Mouse (Mus musculus): ENCODE results near the gene Ap3b2. TPM values are rescaled to one million over a fixed set of nuclear protein-coding genes. Genes with fewer than 3 reads are reported as not detected.
A peak's percentile ranks its signal among the peaks of the same experiment; 100 is the strongest.
"Not testable (repeated sequence)": the region's sequence is repeated elsewhere in the genome, so short reads cannot be mapped to it uniquely, and the experiment has no call there.

The Ap3b2 gene
- polyA plus RNA-seq, 1 experiment from 2014 or later: 0.44 TPM

GRCm38 (mm10) chr7:81516154-81517030 is 22.7 kb upstream of the Ap3b2 start:
- ATAC-seq (ENCODE audit: insufficient number of reproducible peaks, insufficient read depth, low FRiP score, low TSS enrichment, low read depth): no peak
- Histone ChIP-seq H3K9ac (replicated peaks) (no peak overlapping the region), H3K4me3 (replicated peaks) (no peak overlapping the region), H3K27me3 (peaks cover 14% of the 10 kb centered on the region), H3K4me1 (replicated peaks) (no peaks in the 10 kb centered on the region), H3K27ac (no peak overlapping the region), H3K36me3 (no peaks in the 10 kb centered on the region), H3K9me3 (no peaks in the 10 kb centered on the region), H3K4me2 (no peak overlapping the region)
- WGBS: 74% methylated on average over 6 of the region's 6 CpGs

DNA sequence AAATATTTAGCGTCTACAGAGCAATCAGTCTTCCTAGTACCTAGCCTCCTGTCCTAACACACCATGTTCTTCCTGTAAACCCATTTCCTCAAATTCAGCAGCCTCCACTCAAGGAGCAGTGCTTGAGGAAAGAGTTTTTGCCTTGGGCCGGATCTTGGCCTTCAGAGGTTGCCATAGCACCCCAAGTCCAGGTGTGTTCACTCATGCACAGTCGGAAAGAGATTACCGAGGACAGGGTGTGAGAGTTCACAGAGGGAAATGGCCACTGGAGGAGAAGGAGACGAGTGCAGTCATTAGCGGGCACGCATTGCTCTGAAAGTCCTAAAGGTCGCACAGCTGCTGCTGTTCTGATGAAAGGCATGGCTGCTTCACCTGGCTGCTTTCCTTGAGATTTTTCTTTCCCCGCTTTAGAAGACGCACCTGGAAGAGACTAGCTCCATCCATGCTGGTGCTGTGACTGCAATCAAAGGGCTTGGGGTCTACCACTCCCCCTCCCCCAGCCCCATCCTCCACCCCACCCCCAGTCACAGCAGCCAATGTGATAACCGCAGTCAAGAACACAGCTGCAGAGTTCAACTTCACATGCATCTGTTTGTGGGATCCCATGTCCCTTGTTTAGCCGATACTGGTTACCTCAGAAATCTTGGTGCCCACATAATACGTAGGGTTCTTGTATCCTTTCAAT is 21.3 kb upstream of the Ap3b2 start:
- no peak overlapping the region for H3K9ac ChIP-seq (replicated peaks)
- H3K27ac ChIP-seq: no peak overlapping the region
- H3K9me3 ChIP-seq: no peaks in the 10 kb centered on the region
- no peak overlapping the region for H3K4me3 ChIP-seq (replicated peaks)
- no peak overlapping the region for H3K4me2 ChIP-seq
- H3K4me1 ChIP-seq (replicated peaks): no peaks in the 10 kb centered on the region
- 54% methylated on average over 13 of the region's 13 CpGs for WGBS
- ATAC-seq (ENCODE audit: insufficient number of reproducible peaks, insufficient read depth, low FRiP score, low TSS enrichment, low read depth): no peak
- peaks cover 14% of the 10 kb centered on the region for H3K27me3 ChIP-seq
- H3K36me3 ChIP-seq: no peaks in the 10 kb centered on the region

GRCm38 (mm10) chr7:81501050-81501449 is 7.3 kb upstream of the Ap3b2 start:
- no peaks in the 10 kb centered on the region for H3K36me3 ChIP-seq
- H3K4me1 ChIP-seq (replicated peaks): no peaks in the 10 kb centered on the region
- H3K4me2 ChIP-seq: no peak overlapping the region
- H3K27ac ChIP-seq: no peak overlapping the region
- WGBS: 83% methylated on average over 2 of the region's 2 CpGs
- H3K27me3 ChIP-seq: peaks cover 11% of the 10 kb centered on the region
- H3K9me3 ChIP-seq: no peaks in the 10 kb centered on the region
- ATAC-seq (ENCODE audit: insufficient number of reproducible peaks, insufficient read depth, low FRiP score, low TSS enrichment, low read depth): no peak
- H3K4me3 ChIP-seq (replicated peaks): no peak overlapping the region
- no peak overlapping the region for H3K9ac ChIP-seq (replicated peaks)

DNA sequence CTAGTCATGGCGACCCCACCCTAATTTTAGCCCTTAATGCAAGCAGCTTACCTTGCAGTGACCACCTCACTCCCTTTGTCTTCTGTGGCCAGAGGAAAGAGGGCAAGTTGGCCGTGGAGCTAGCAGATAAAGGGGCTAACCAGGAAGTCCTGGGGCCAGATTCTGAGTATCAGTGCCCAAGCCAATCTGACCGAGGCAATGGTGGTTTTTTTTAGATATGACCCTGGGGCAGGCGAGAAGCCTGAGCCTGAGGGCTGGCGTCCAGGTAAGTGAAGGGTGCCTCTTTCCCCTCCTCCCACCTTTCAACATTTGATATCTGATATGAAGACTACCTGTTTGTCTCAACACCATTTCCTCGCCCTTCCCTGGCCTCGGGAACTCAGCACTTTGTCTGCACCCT is 4.5 kb upstream of the Ap3b2 start, which contains the start of gene BC048679:
TSS of gene BC048679 (minus strand) at position 101 of the 400 bp plus-strand sequence.
- no peak for ATAC-seq (ENCODE audit: insufficient number of reproducible peaks, insufficient read depth, low FRiP score, low TSS enrichment, low read depth)
- 71% methylated on average over 7 of the region's 7 CpGs for WGBS

DNA sequence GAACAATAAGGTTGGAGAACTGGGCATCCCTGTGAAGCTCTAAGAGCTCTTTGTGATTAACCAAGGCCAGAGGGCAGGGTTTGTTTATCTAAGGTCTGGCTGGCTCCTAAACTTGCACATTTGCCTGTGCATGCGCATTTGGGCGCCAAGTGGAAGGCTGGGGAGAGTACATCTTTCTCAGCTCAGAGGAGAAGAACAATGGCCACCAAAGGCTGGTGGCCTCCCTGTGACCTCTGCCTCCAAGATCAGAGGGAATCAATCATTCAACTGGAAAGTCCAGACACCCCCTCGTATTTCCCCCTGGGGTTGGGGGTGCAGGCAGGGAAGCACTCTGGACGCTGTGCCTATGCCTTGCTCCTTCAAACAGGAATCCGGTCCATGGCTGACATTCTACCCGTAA is 3.4 kb upstream of the Ap3b2 start:
- Histone ChIP-seq H3K9ac (replicated peaks) (no peak overlapping the region), H3K4me1 (replicated peaks) (0 out of 2 replicates have a peak, but pooled peaks cover 10% of the 10 kb centered on the region), H3K27ac (no peak overlapping the region), H3K36me3 (no peaks in the 10 kb centered on the region), H3K27me3 (peaks cover 49% of the 10 kb centered on the region), H3K4me2 (no peak overlapping the region), H3K9me3 (no peaks in the 10 kb centered on the region), H3K4me3 (replicated peaks) (no peak overlapping the region)
- ATAC-seq (ENCODE audit: insufficient number of reproducible peaks, insufficient read depth, low FRiP score, low TSS enrichment, low read depth): no peak
- 39% methylated on average over 6 of the region's 6 CpGs for WGBS

More for the DNA sequence above, 4.5 kb upstream of the Ap3b2 start, which contains the start of gene BC048679:
- Histone ChIP-seq H3K9ac (replicated peaks) (no peak within 1 kb of the TSS), H3K4me2 (no peak within 1 kb of the TSS), H3K9me3 (no peaks in the 10 kb centered on the region), H3K36me3 (no peaks in the 10 kb centered on the region), H3K4me1 (replicated peaks) (0 out of 2 replicates have a peak, but pooled peaks cover 7% of the 10 kb centered on the region), H3K4me3 (replicated peaks) (no peak within 1 kb of the TSS), H3K27me3 (peaks cover 39% of the 10 kb centered on the region), H3K27ac (no peak within 1 kb of the TSS)

DNA sequence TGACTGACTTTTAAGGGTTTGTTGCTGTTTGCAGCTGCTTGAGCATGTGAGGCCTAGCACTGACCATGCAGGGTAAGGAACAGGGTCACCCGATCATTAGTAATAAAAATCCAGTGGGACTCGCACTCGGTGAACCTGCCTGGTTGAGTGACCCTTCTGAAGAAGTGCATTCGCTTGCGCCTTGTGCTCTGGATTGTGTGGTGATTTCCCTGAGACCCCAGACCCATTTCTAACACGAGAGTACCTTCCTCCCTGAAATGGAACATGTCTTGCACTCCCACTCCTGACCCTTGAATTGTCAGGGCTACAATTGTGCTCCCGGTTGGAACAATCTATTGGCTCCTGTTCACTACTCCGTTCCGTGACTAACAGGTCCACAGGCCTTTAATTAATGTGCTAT is 1.1 kb downstream of the Ap3b2 start:
- WGBS: 46% methylated on average over 9 of the region's 9 CpGs
- peak overlapping the region; percentile 86; the same call in 1 of the 2 replicates for H3K4me2 ChIP-seq
- no peak for ATAC-seq (ENCODE audit: insufficient number of reproducible peaks, insufficient read depth, low FRiP score, low TSS enrichment, low read depth)
- no peaks in the 10 kb centered on the region for H3K9me3 ChIP-seq
- peaks cover 54% of the 10 kb centered on the region for H3K27me3 ChIP-seq
- H3K36me3 ChIP-seq: no peaks in the 10 kb centered on the region
- H3K4me3 ChIP-seq (replicated peaks): no peak overlapping the region
- peaks cover 14% of the 10 kb centered on the region; the same call in 1 of the 2 replicates for H3K4me1 ChIP-seq (replicated peaks)
- no peak overlapping the region for H3K27ac ChIP-seq
- H3K9ac ChIP-seq (replicated peaks): no peak overlapping the region

DNA sequence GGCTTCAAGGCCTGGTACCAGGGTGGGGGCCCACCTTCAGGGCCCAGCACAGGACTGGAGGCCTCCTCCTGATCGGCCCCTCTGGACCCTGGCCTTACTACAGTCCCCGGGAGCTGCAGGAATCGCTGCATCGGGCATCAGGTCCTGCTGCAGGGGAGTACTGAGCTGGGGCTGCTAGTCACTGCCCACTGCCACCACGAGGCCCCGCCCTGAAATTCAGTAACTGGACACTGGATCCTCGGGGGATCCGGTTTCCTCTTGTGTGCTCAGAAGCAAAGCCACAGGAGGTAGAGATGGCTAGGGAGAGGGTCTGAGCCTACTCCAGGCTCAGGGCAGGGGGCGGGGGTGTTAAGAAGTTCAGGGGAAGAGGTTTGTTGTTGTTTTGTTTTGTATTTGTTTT is 4.1 kb downstream of the Ap3b2 start:
- ATAC-seq (ENCODE audit: insufficient number of reproducible peaks, insufficient read depth, low FRiP score, low TSS enrichment, low read depth): no peak
- H3K4me3 ChIP-seq (replicated peaks): no peak overlapping the region
- no peak overlapping the region for H3K27ac ChIP-seq
- H3K36me3 ChIP-seq: no peaks in the 10 kb centered on the region
- H3K9ac ChIP-seq (replicated peaks): no peak overlapping the region
- WGBS: 5% methylated on average over 9 of the region's 9 CpGs
- no peak overlapping the region for H3K4me2 ChIP-seq
- H3K4me1 ChIP-seq (replicated peaks): peaks cover 14% of the 10 kb centered on the region; the same call in 1 of the 2 replicates
- H3K9me3 ChIP-seq: no peaks in the 10 kb centered on the region
- peaks cover 30% of the 10 kb centered on the region for H3K27me3 ChIP-seq

DNA sequence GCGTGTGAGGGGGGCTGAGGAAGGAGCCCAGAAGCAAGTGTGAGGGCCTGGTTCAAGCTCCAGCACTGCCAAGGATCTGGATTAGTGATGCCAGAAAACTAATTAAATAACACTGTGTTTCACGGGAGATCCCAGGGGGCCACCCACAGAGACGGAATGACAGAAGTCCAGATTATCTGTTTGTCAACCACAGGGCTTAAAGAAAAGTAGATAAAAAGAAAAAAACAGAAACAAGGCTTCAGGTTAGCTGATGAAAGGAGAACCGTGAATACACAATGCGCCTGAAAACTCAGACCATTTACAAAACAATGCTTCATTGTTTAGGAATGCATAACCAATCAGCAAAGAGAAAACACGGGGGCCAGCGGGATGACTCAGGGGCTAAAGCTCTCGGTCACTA is 12.9 kb downstream of the Ap3b2 start:
- no peaks in the 10 kb centered on the region for H3K9me3 ChIP-seq
- no peak overlapping the region for H3K4me2 ChIP-seq
- 15% methylated on average over 8 of the region's 8 CpGs for WGBS
- ATAC-seq (ENCODE audit: insufficient number of reproducible peaks, insufficient read depth, low FRiP score, low TSS enrichment, low read depth): no peak
- H3K4me1 ChIP-seq (replicated peaks): peaks cover 8% of the 10 kb centered on the region; the same call in 1 of the 2 replicates
- peaks cover 26% of the 10 kb centered on the region for H3K27me3 ChIP-seq
- no peaks in the 10 kb centered on the region for H3K36me3 ChIP-seq
- no peak overlapping the region for H3K9ac ChIP-seq (replicated peaks)
- no peak overlapping the region for H3K27ac ChIP-seq
- H3K4me3 ChIP-seq (replicated peaks): no peak overlapping the region

GRCm38 (mm10) chr7:81479531-81480090 is 14.1 kb downstream of the Ap3b2 start:
- H3K27ac ChIP-seq: no peak overlapping the region
- no peak overlapping the region for H3K4me3 ChIP-seq (replicated peaks)
- H3K36me3 ChIP-seq: no peaks in the 10 kb centered on the region
- whole genome bisulfite sequencing: 23% methylated on average over 3 of the region's 3 CpGs
- H3K9ac ChIP-seq (replicated peaks): no peak overlapping the region
- H3K4me2 ChIP-seq: no peak overlapping the region
- no peak for ATAC-seq (ENCODE audit: insufficient number of reproducible peaks, insufficient read depth, low FRiP score, low TSS enrichment, low read depth)
- no peaks in the 10 kb centered on the region for H3K9me3 ChIP-seq
- H3K4me1 ChIP-seq (replicated peaks): peaks cover 8% of the 10 kb centered on the region; the same call in 1 of the 2 replicates
- peaks cover 32% of the 10 kb centered on the region for H3K27me3 ChIP-seq

DNA sequence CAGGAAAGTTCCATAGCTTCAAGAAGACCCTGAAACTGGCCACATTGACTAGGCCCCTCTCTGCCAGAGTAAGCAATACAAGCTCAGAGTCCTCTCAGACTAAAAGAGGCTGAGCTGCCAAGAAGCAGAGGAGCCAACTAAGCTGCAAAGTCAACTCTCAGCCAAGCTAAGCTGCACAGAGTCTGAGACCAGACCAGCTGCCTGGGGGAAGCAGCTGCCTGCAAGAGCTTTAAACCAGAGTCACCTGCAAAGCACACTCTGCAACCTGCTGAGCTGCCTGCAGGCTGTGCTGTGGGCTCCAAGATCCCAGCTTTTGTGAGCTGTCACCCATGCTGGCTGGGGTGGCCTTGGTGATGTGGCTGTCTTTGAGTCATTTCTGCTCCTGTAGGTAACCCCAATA is 15.5 kb downstream of the Ap3b2 start:
- not testable (repeated sequence) for H3K4me2 ChIP-seq; H3K27ac ChIP-seq; H3K36me3 ChIP-seq; H3K4me1 ChIP-seq (replicated peaks); H3K4me3 ChIP-seq (replicated peaks); H3K9ac ChIP-seq (replicated peaks); H3K9me3 ChIP-seq; ATAC-seq (ENCODE audit: insufficient number of reproducible peaks, insufficient read depth, low FRiP score, low TSS enrichment, low read depth)
- H3K27me3 ChIP-seq: peaks cover 31% of the 10 kb centered on the region

DNA sequence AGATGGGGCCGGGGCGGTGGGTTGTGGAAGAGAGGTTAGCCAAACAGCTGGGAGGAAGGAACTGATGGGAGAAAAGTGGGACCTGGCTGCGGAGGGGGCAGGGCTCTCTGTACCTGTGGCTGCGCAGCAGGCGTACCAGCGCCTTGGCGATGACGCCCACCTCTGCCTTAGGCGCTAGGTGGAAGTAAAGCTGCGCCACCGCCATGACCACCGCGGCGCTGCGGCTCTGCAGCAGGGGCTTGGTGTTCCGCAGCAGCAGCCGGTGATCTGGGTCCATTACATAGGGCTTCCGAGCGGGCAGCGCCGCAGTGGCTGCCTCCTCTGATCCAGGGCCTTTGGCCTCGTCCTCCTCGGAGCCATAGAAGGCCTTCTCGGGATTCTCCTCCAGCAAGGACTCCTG is 16.9 kb downstream of the Ap3b2 start:
- Histone ChIP-seq H3K9ac (replicated peaks) (no peak overlapping the region), H3K4me2 (peak overlapping the region; percentile 47), H3K4me3 (replicated peaks) (peak overlapping the region; percentile 25), H3K27me3 (peaks cover 34% of the 10 kb centered on the region), H3K27ac (no peak overlapping the region), H3K36me3 (no peaks in the 10 kb centered on the region), H3K9me3 (no peaks in the 10 kb centered on the region), H3K4me1 (replicated peaks) (peaks cover 8% of the 10 kb centered on the region; the same call in 1 of the 2 replicates)
- no peak for ATAC-seq (ENCODE audit: insufficient number of reproducible peaks, insufficient read depth, low FRiP score, low TSS enrichment, low read depth)
- 2% methylated on average over 24 of the region's 24 CpGs for WGBS

All from limb, embryonic 12.5 days (tissue).